Mouse (Mus musculus) spleen, adult 2 months (tissue): ENCODE data around the gene Chaf1a.

ENCODE experiments used
- CTCF ChIP-seq: fragments of 200-500 bp; IDR thresholded peaks from 2 replicates; pipeline ENCODE4 v1.5.1; 2011; ENCODE audit warnings: mild to moderate bottlenecking, inconsistent platforms; ENCODE audit not compliant: insufficient read depth, insufficient read length, insufficient replicate concordance; ENCODE audit errors: extremely low read depth
- POLR2A ChIP-seq: fragments of 200-500 bp; IDR thresholded peaks from 2 replicates; pipeline ENCODE4 v1.6.1; 2011; ENCODE audit warnings: low read depth, low read length, inconsistent platforms

DNA sequence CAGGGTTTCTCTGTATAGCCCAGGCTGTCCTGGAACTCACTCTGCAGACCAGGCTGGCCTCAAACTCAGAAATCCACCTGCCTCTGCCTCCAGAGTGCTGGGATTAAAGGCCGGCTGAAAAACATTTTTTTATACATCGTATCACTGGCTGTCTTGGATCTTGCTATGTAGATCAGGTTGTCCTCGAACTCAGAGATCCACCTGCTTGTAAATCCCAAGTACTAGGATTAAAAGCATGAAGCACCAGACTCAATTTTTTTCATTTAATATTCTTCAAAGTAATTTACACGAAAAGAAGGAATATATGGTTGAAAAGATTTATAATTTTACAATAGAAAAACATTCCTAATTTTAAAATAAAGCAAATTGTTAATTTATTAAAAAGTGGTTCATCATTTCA, 894 bp upstream of the Chaf1a start:
- TF ChIP-seq CTCF, result no peak
- TF ChIP-seq POLR2A, result no peak
